Mouse (Mus musculus): ENCODE results near the gene Cdh5. TPM values are rescaled to one million over a fixed set of nuclear protein-coding genes. Genes with fewer than 3 reads are reported as not detected.
"Not testable (repeated sequence)": the region's sequence is repeated elsewhere in the genome, so short reads cannot be mapped to it uniquely, and the experiment has no call there.

Gene Cdh5
- polyA plus RNA-seq, 1 experiment from 2014 or later, result 8.7 TPM

DNA sequence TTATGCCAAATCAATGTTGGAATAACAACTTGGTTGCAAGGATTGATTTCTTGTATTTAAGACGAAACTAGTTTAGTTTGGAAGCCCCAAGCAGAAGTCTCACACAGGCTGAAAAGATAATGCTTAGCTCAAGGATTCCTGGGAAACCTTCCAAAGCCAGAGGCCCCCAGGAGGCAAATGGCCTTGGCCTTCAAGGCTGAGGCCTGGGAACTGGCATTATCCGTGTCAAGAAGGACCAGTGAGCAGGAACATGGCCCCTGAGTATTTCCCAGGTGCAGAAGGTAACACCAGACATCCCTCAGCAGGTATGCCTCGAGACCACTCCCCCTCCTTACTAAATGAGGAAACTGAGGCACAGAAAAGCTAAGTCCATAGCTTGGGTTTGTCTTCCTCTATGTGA is 12.5 kb upstream of the Cdh5 start:
- Histone ChIP-seq H3K9me3 (ENCODE audit: control insufficient read depth, low read length) (no peaks in the 10 kb centered on the region), H3K27ac (replicated peaks) (no peak overlapping the region), H3K27me3 (ENCODE audit: control insufficient read depth, insufficient read depth, low read length) (no peaks in the 10 kb centered on the region), H3K9ac (ENCODE audit: low read length) (no peak overlapping the region), H3K4me3 (ENCODE audit: low read depth, low read length) (no peak overlapping the region), H3K4me2 (replicated peaks; ENCODE audit: low read depth) (no peak overlapping the region), H3K36me3 (ENCODE audit: control insufficient read depth, insufficient read depth, low read length) (no peaks in the 10 kb centered on the region), H3K4me1 (replicated peaks; ENCODE audit: control insufficient read depth, insufficient read depth) (no peaks in the 10 kb centered on the region)
- TF ChIP-seq EP300 (optimal IDR thresholded peaks at IDR 0.05) (no peak), CTCF (IDR thresholded peaks at IDR 0.05; ENCODE audit: low read depth) (no peak)
- ATAC-seq (ENCODE audit: low FRiP score, low TSS enrichment), result no peak
- DNase-seq (ENCODE audit: low spot score), result no peak
- 71% methylated on average over 3 of the region's 3 CpGs for WGBS

DNA sequence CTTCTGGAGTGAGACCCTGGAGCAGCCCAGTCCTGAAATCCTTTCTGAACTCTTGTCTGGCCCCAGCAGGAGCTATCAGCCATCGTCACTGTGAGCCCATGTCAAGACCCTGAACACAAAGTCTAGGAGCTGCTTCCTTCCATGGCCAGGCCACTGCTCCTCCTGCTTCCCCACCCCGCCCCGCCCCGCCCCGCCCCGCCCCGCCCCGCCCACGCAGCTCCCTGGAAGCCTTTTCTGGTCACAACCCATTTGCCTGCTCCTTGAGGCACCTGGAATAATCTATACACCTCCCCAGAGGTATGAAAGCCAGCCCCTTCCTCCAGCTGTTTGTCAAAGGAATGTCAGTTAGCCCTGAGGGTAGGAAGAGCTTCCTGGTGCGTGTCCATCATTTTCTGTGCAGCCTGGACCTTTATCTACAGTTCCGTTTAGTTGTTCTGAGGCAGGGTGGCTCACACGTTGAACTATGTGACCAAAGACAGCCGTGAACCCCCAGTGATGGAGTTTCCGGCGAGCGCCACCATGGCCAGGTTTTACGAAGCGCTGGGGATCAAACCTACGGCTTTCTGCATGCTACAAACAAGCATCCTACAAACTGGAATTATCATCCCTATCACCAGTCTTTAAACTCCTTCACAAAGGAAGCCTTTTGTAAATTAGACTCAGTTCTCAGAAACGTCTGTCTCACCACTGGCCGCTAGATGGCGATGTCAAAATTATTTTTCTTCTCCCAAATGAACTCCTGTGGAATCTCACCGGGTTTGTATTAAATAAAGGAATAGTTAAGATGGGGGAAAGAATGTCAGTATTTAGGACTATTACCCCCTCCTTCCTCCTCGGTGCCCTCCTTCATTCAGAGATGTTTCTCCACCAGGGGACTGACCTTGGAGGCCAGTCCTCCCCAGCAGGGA is 10.2 kb upstream of the Cdh5 start:
- H3K36me3 ChIP-seq (ENCODE audit: control insufficient read depth, insufficient read depth, low read length); H3K4me1 ChIP-seq (replicated peaks; ENCODE audit: control insufficient read depth, insufficient read depth); H3K27me3 ChIP-seq (ENCODE audit: control insufficient read depth, insufficient read depth, low read length); H3K27ac ChIP-seq (replicated peaks); H3K4me2 ChIP-seq (replicated peaks; ENCODE audit: low read depth); DNase-seq (ENCODE audit: low spot score); H3K9ac ChIP-seq (ENCODE audit: low read length); H3K9me3 ChIP-seq (ENCODE audit: control insufficient read depth, low read length); ATAC-seq (ENCODE audit: low FRiP score, low TSS enrichment); H3K4me3 ChIP-seq (ENCODE audit: low read depth, low read length): not testable (repeated sequence)
- TF ChIP-seq CTCF (IDR thresholded peaks at IDR 0.05; ENCODE audit: low read depth), result peak; percentile 66
- WGBS, result 12% methylated on average over 24 of the region's 24 CpGs

DNA sequence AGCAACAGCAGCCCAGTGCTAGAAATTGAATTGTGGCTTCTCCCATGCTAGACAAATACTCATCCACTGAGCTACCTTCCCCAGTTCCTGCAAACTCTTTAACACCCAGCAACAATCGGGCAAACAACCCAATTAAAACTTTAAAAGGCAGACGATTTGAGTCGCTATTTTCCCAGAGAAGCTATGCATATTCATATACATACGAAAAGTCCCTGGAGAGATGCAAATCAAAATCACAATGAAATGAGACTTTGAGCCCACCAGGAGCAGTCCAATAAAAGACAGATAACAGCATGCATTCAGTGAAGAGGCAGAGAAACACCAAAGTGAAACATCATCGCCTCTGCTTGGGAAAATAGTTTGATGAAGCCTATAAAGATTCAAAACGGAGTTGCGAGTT is 8.1 kb upstream of the Cdh5 start:
- Histone ChIP-seq H3K4me3 (ENCODE audit: low read depth, low read length) (no peak overlapping the region), H3K27me3 (ENCODE audit: control insufficient read depth, insufficient read depth, low read length) (no peaks in the 10 kb centered on the region), H3K9me3 (ENCODE audit: control insufficient read depth, low read length) (no peaks in the 10 kb centered on the region), H3K4me1 (replicated peaks; ENCODE audit: control insufficient read depth, insufficient read depth) (no peaks in the 10 kb centered on the region), H3K27ac (replicated peaks) (no peak overlapping the region), H3K9ac (ENCODE audit: low read length) (no peak overlapping the region), H3K36me3 (ENCODE audit: control insufficient read depth, insufficient read depth, low read length) (no peaks in the 10 kb centered on the region), H3K4me2 (replicated peaks; ENCODE audit: low read depth) (no peak overlapping the region)
- no peak for ATAC-seq (ENCODE audit: low FRiP score, low TSS enrichment)
- 65% methylated on average over 7 of the region's 7 CpGs for WGBS
- DNase-seq (ENCODE audit: low spot score), result no peak
- no peak for TF ChIP-seq CTCF (IDR thresholded peaks at IDR 0.05; ENCODE audit: low read depth)
- no peak for TF ChIP-seq EP300 (optimal IDR thresholded peaks at IDR 0.05)

DNA sequence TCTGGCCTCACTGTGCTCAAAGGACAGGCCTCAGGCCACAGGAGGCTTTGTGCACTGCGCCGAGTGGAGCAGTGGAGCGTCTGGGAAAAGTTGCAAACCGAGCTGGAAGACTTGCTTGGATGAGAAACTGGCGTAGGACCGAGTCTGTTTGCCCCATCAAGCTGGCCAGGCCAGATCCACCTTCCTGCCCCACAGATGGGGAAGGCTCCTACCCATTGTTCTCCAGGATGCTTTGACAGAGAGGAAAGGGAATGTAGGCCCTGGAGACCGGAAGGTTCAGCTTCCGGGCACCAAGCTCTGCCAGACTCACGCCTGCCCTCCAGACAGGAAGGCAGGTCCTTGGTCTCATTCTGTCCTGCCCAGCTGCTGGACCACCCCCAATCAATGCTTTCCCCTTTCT is 5.8 kb upstream of the Cdh5 start:
- TF ChIP-seq EP300 (optimal IDR thresholded peaks at IDR 0.05) (no peak), CTCF (IDR thresholded peaks at IDR 0.05; ENCODE audit: low read depth) (no peak)

DNA sequence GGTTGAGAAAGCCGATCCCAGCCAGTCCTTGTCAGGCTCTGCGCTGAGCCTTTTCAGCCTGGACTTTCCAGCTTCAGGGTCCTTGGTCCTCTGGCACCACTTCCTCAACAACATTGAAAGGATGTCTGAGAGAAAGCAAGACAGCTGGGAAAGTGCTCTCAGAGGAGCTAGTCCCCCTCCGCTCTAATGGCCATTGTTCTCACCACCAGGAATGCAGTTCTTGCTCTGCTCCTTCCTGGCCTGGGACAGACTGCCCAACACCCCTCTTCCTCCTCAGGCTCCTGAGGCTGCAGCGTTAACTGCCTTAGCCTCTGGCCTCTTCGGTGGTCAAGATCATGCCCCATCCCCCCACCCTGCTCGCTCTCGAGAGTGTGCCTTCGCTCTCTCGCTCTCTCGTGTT is 4.8 kb upstream of the Cdh5 start:
- no peak for DNase-seq (ENCODE audit: low spot score)
- H3K36me3 ChIP-seq (ENCODE audit: control insufficient read depth, insufficient read depth, low read length), result no peaks in the 10 kb centered on the region
- TF ChIP-seq CTCF (IDR thresholded peaks at IDR 0.05; ENCODE audit: low read depth) (no peak), EP300 (optimal IDR thresholded peaks at IDR 0.05) (no peak)
- no peaks in the 10 kb centered on the region for H3K4me1 ChIP-seq (replicated peaks; ENCODE audit: control insufficient read depth, insufficient read depth)
- WGBS, result 62% methylated on average over 10 of the region's 10 CpGs
- ATAC-seq (ENCODE audit: low FRiP score, low TSS enrichment), result 0 out of 2 replicates have a peak, but pooled peaks have one; percentile 15
- no peak overlapping the region for H3K4me3 ChIP-seq (ENCODE audit: low read depth, low read length)
- H3K27me3 ChIP-seq (ENCODE audit: control insufficient read depth, insufficient read depth, low read length), result no peaks in the 10 kb centered on the region
- no peaks in the 10 kb centered on the region for H3K9me3 ChIP-seq (ENCODE audit: control insufficient read depth, low read length)
- H3K27ac ChIP-seq (replicated peaks), result no peak overlapping the region; the same call in 1 of the 2 replicates
- no peak overlapping the region for H3K9ac ChIP-seq (ENCODE audit: low read length)
- H3K4me2 ChIP-seq (replicated peaks; ENCODE audit: low read depth), result no peak overlapping the region

More for the DNA sequence above, 5.8 kb upstream of the Cdh5 start:
- no peaks in the 10 kb centered on the region for H3K27me3 ChIP-seq (ENCODE audit: control insufficient read depth, insufficient read depth, low read length)
- 65% methylated on average over 9 of the region's 9 CpGs for WGBS
- ATAC-seq (ENCODE audit: low FRiP score, low TSS enrichment), result no peak
- 0 out of 2 replicates have a peak overlapping the region, but pooled peaks have one; percentile 14 for H3K27ac ChIP-seq (replicated peaks)
- H3K4me3 ChIP-seq (ENCODE audit: low read depth, low read length), result no peak overlapping the region
- no peaks in the 10 kb centered on the region for H3K4me1 ChIP-seq (replicated peaks; ENCODE audit: control insufficient read depth, insufficient read depth)
- H3K36me3 ChIP-seq (ENCODE audit: control insufficient read depth, insufficient read depth, low read length), result no peaks in the 10 kb centered on the region
- DNase-seq (ENCODE audit: low spot score), result no peak
- H3K4me2 ChIP-seq (replicated peaks; ENCODE audit: low read depth), result no peak overlapping the region
- no peak overlapping the region for H3K9ac ChIP-seq (ENCODE audit: low read length)
- H3K9me3 ChIP-seq (ENCODE audit: control insufficient read depth, low read length), result no peaks in the 10 kb centered on the region

DNA sequence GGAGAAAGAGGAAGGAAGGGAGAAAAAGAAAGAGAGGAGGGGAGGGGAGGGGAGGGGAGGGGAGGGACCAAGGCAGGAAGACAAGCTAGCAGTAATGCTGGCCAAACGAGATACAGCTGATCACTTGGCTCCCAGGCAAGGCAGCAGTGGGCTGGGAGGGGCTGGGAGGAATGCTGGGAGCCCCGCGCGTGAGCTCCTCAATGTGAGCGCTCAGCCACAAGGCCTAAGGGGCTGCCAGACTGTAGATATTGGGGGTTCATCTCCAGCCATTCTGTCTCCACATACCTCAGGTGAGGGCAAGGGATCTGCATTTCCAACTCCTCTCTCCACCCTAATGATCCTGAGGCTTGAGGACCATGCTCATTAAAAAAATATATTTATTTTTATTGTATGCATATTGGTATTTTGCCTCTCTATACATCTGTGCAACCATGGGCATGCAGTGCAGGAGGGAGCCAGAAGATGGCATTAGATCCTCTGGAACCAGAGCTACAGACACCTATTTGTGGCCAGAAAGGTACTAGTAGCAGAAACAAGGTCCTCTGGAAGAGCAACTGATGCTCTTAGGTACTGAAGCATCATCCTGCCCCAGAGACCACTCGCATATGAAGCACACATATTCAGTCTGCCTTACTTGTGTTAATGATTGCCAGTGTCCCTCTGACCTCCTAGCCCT is 2.6 kb upstream of the Cdh5 start:
- ATAC-seq (ENCODE audit: low FRiP score, low TSS enrichment), result no peak
- no peak overlapping the region for H3K9ac ChIP-seq (ENCODE audit: low read length)
- 27% methylated on average over 6 of the region's 6 CpGs for WGBS

More for the DNA sequence above, 2.6 kb upstream of the Cdh5 start:
- Histone ChIP-seq H3K4me1 (replicated peaks; ENCODE audit: control insufficient read depth, insufficient read depth) (no peaks in the 10 kb centered on the region), H3K27me3 (ENCODE audit: control insufficient read depth, insufficient read depth, low read length) (no peaks in the 10 kb centered on the region), H3K36me3 (ENCODE audit: control insufficient read depth, insufficient read depth, low read length) (no peaks in the 10 kb centered on the region), H3K4me2 (replicated peaks; ENCODE audit: low read depth) (no peak overlapping the region), H3K9me3 (ENCODE audit: control insufficient read depth, low read length) (no peaks in the 10 kb centered on the region), H3K27ac (replicated peaks) (0 out of 2 replicates have a peak overlapping the region, but pooled peaks have one; percentile 30), H3K4me3 (ENCODE audit: low read depth, low read length) (no peak overlapping the region)
- peak; percentile 35 for DNase-seq (ENCODE audit: low spot score)
- TF ChIP-seq EP300 (optimal IDR thresholded peaks at IDR 0.05), result no peak
- TF ChIP-seq CTCF (IDR thresholded peaks at IDR 0.05; ENCODE audit: low read depth), result peak; percentile 73
